Mouse (Mus musculus): Measurements from ENCODE around the gene Gm37240.

Gm37240 gene

GRCm38 (mm10) chr3:85764008-85764834, 123.1 kb downstream of the Gm37240 start:
- no peak for DNase-seq (ENCODE audit: inconsistent age in 2 of 2, low spot score in 1 of 2)

- DNase-seq (ENCODE audit: inconsistent age in 2 of 2, low spot score in 1 of 2), result no peak
Measured at GRCm38 (mm10) chr3:85757944-85758343, 129.4 kb downstream of the Gm37240 start.

GRCm38 (mm10) chr3:85757435-85757834, 129.9 kb downstream of the Gm37240 start:
- DNase-seq (ENCODE audit: inconsistent age in 2 of 2, low spot score in 1 of 2), result no peak

GRCm38 (mm10) chr3:85749348-85749747, 138.0 kb downstream of the Gm37240 start:
- DNase-seq (ENCODE audit: inconsistent age in 2 of 2, low spot score in 1 of 2), result no peak

- no peak for DNase-seq (ENCODE audit: inconsistent age in 2 of 2, low spot score in 1 of 2)
Measured at GRCm38 (mm10) chr3:85748863-85749262, 138.5 kb downstream of the Gm37240 start.

- no peak for DNase-seq (ENCODE audit: inconsistent age in 2 of 2, low spot score in 1 of 2)
Measured at GRCm38 (mm10) chr3:85746116-85746515, 141.2 kb downstream of the Gm37240 start.

- DNase-seq (ENCODE audit: inconsistent age in 2 of 2, low spot score in 1 of 2), result no peak
Measured at GRCm38 (mm10) chr3:85741767-85742166, 145.6 kb downstream of the Gm37240 start.

GRCm38 (mm10) chr3:85738591-85738990, 148.7 kb downstream of the Gm37240 start:
- no peak for DNase-seq (ENCODE audit: inconsistent age in 2 of 2, low spot score in 1 of 2)

- DNase-seq (ENCODE audit: inconsistent age in 2 of 2, low spot score in 1 of 2), result no peak
Measured at GRCm38 (mm10) chr3:85733939-85734729, 153.2 kb downstream of the Gm37240 start.

GRCm38 (mm10) chr3:85727171-85727570, 160.1 kb downstream of the Gm37240 start:
- no peak for DNase-seq (ENCODE audit: inconsistent age in 2 of 2, low spot score in 1 of 2)

- no peak for DNase-seq (ENCODE audit: inconsistent age in 2 of 2, low spot score in 1 of 2)
Measured at GRCm38 (mm10) chr3:85725971-85726370, 161.3 kb downstream of the Gm37240 start.

- DNase-seq (ENCODE audit: inconsistent age in 2 of 2, low spot score in 1 of 2), result no peak
Measured at GRCm38 (mm10) chr3:85725110-85725509, 162.2 kb downstream of the Gm37240 start.

- DNase-seq (ENCODE audit: inconsistent age in 2 of 2, low spot score in 1 of 2), result peak; percentile 50 to 72
Measured at GRCm38 (mm10) chr3:85722581-85722980, 164.7 kb downstream of the Gm37240 start.

- peak in 1 of 2 experiments; percentile 68 for DNase-seq (ENCODE audit: inconsistent age in 2 of 2, low spot score in 1 of 2)
Measured at GRCm38 (mm10) chr3:85715764-85716297, 171.5 kb downstream of the Gm37240 start.

- no peak for DNase-seq (ENCODE audit: inconsistent age in 2 of 2, low spot score in 1 of 2)
Measured at GRCm38 (mm10) chr3:85713936-85714709, 173.2 kb downstream of the Gm37240 start.

GRCm38 (mm10) chr3:85710695-85711094, 176.6 kb downstream of the Gm37240 start:
- no peak for DNase-seq (ENCODE audit: inconsistent age in 2 of 2, low spot score in 1 of 2)

GRCm38 (mm10) chr3:85707421-85707820, 179.9 kb downstream of the Gm37240 start:
- peak; percentile 42 to 81 for DNase-seq (ENCODE audit: inconsistent age in 2 of 2, low spot score in 1 of 2)

GRCm38 (mm10) chr3:85703141-85703882, 184.0 kb downstream of the Gm37240 start:
- peak in 1 of 2 experiments; percentile 47 for DNase-seq (ENCODE audit: inconsistent age in 2 of 2, low spot score in 1 of 2)

- DNase-seq (ENCODE audit: inconsistent age in 2 of 2, low spot score in 1 of 2), result no peak
Measured at GRCm38 (mm10) chr3:85698496-85698895, 188.8 kb downstream of the Gm37240 start.

- DNase-seq (ENCODE audit: inconsistent age in 2 of 2, low spot score in 1 of 2), result no peak
Measured at GRCm38 (mm10) chr3:85695056-85695455, 192.3 kb downstream of the Gm37240 start.

Measured in adrenal gland, adult (tissue).